ENCODE assay signal across 14 mouse cellular contexts in the genomic region with DNA sequence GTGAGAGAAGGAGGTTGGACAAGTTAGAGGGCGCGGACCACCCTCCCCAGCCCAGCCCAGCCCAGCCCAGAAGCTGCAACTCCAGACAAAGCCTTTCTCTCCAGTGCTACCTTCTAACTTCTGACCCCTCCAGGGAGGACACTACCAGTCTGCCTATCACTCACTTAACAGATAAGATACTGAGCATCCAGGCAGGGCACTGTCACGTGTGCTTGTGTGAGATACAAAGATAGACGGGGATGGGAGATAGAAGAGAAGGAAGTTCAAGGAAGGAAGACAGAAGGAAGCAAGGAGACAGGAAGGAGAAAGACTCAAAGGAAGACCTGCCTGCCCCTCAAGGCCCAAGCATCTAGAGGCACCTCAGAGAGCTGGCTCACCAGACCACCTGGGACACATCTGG.
DNase-seq lines count a peak whose midpoint lies in the region; ATAC-seq lines count a peak whose summit lies in the region.
"Had no signal": no experiment of that assay in that cellular context is flagged by ENCODE, and none has a peak within 500 bp of the region (broad histone marks: within the 10 kb centered on the region; RNA-seq: fewer than 3 reads in every experiment).

No protein-coding gene starts in this region.

- ATAC-seq in lung, embryonic 16.5 days (ENCODE audit: low read depth) = no peak
- no peak for ATAC-seq in intestine, embryonic 16.5 days
- ATAC-seq in stomach, embryonic 15.5 days (ENCODE audit: insufficient read depth, low FRiP score, low read depth) = no peak
- ATAC-seq in hindbrain, embryonic 12.5 days (ENCODE audit: low FRiP score) = no peak
- ATAC-seq: inflammation-experienced regulatory T-cells, adult 6 months; midbrain, embryonic 16.5 days had no signal

- peaks cover 83% of the 10 kb centered on the region for H3K4me1 ChIP-seq in heart, embryonic 10.5 days
- H3K4me1 ChIP-seq in lung, embryonic 16.5 days (replicated peaks; ENCODE audit: control insufficient read depth, insufficient read depth, low read length) = peaks cover 60% of the 10 kb centered on the region
- H3K4me1 ChIP-seq in intestine, embryonic 16.5 days (ENCODE audit: control insufficient read depth, insufficient read depth, low read length) = peaks cover 65% of the 10 kb centered on the region
- H3K4me1 ChIP-seq in stomach, embryonic 15.5 days = peaks cover 61% of the 10 kb centered on the region
- peaks cover 52% of the 10 kb centered on the region for H3K4me1 ChIP-seq in hindbrain, embryonic 12.5 days

- peak overlapping the region; percentile 91 for H3K27ac ChIP-seq in heart, embryonic 10.5 days
- peak overlapping the region; percentile 95 for H3K27ac ChIP-seq in lung, embryonic 16.5 days (ENCODE audit: low read length)
- H3K27ac ChIP-seq in intestine, embryonic 16.5 days (ENCODE audit: low read length) = peak overlapping the region; percentile 96
- peak overlapping the region; percentile 96 for H3K27ac ChIP-seq in stomach, embryonic 15.5 days
- H3K27ac ChIP-seq in hindbrain, embryonic 12.5 days = no peak overlapping the region
- H3K27ac ChIP-seq: forebrain, embryonic 12.5 days had no signal

- peaks cover 2% of the 10 kb centered on the region; the same call in 1 of the 2 replicates for H3K36me3 ChIP-seq in heart, embryonic 10.5 days
- no peaks in the 10 kb centered on the region for H3K36me3 ChIP-seq in lung, embryonic 16.5 days (ENCODE audit: control insufficient read depth, insufficient read depth, low read length)
- peaks cover 2% of the 10 kb centered on the region; the same call in 1 of the 2 replicates for H3K36me3 ChIP-seq in intestine, embryonic 16.5 days (ENCODE audit: control insufficient read depth, insufficient read depth, low read length)
- no peaks in the 10 kb centered on the region for H3K36me3 ChIP-seq in stomach, embryonic 15.5 days
- no peaks in the 10 kb centered on the region for H3K36me3 ChIP-seq in hindbrain, embryonic 12.5 days

- no peak for DNase-seq in heart, embryonic 10.5 days (ENCODE audit: low spot score)
- no peak for DNase-seq in heart, postnatal 14 days
- no peak for DNase-seq in lung, postnatal 10 days
- DNase-seq in left cerebral cortex, postnatal 14 days (ENCODE audit: low spot score in 2 of 2) = no peak
- DNase-seq: retina, postnatal 1 day had no signal

- H3K9me3 ChIP-seq in heart, embryonic 10.5 days = no peaks in the 10 kb centered on the region
- no peaks in the 10 kb centered on the region for H3K9me3 ChIP-seq in lung, embryonic 16.5 days (ENCODE audit: control insufficient read depth, low read length)
- no peaks in the 10 kb centered on the region for H3K9me3 ChIP-seq in intestine, embryonic 16.5 days (ENCODE audit: control insufficient read depth, low read length)
- H3K9me3 ChIP-seq in stomach, embryonic 15.5 days = no peaks in the 10 kb centered on the region
- H3K9me3 ChIP-seq in hindbrain, embryonic 12.5 days (replicated peaks) = no peaks in the 10 kb centered on the region
- H3K9me3 ChIP-seq: forebrain, embryonic 12.5 days had no signal

- peak overlapping the region; percentile 16; the same call in 1 of the 2 replicates for H3K9ac ChIP-seq in lung, embryonic 16.5 days (ENCODE audit: low read length)
- peak overlapping the region; percentile 49 for H3K9ac ChIP-seq in intestine, embryonic 16.5 days (ENCODE audit: low read depth, low read length)
- H3K9ac ChIP-seq in stomach, embryonic 15.5 days = no peak overlapping the region
- H3K9ac ChIP-seq in hindbrain, embryonic 12.5 days = no peak overlapping the region
- H3K9ac ChIP-seq: forebrain, embryonic 12.5 days had no signal

- intact Hi-C loops in heart, postnatal 14 days (cut with DNase I) = no loop called here
- intact Hi-C loops in left cerebral cortex, postnatal 14 days (cut with DNase I) = loop anchor here (5.0 kb wide), 1 partner anchor 99 kb away; a partner anchor contains a TSS

- no peak overlapping the region for H3K4me3 ChIP-seq in heart, embryonic 10.5 days
- H3K4me3 ChIP-seq in lung, embryonic 16.5 days (ENCODE audit: low read length) = no peak overlapping the region
- no peak overlapping the region for H3K4me3 ChIP-seq in intestine, embryonic 16.5 days (ENCODE audit: low read length)
- no peak overlapping the region for H3K4me3 ChIP-seq in stomach, embryonic 15.5 days (replicated peaks)
- no peak overlapping the region for H3K4me3 ChIP-seq in hindbrain, embryonic 12.5 days
- H3K4me3 ChIP-seq: forebrain, embryonic 12.5 days had no signal

- WGBS in heart, embryonic 10.5 days = 46% methylated on average over 4 of the region's 4 CpGs
- WGBS in lung, embryonic 16.5 days = 63% methylated on average over 4 of the region's 4 CpGs
- WGBS in intestine, embryonic 16.5 days = 60% methylated on average over 4 of the region's 4 CpGs
- WGBS in stomach, embryonic 15.5 days = 56% methylated on average over 4 of the region's 4 CpGs
- 88% methylated on average over 4 of the region's 4 CpGs for WGBS in hindbrain, embryonic 12.5 days

- no peak overlapping the region for H3K4me2 ChIP-seq in lung, embryonic 16.5 days (ENCODE audit: low read depth, low read length)
- H3K4me2 ChIP-seq in intestine, embryonic 16.5 days (ENCODE audit: low read depth, low read length) = 0 out of 2 replicates have a peak overlapping the region, but pooled peaks have one; percentile 6
- H3K4me2 ChIP-seq in stomach, embryonic 15.5 days = 0 out of 2 replicates have a peak overlapping the region, but pooled peaks have one; percentile 6
- H3K4me2 ChIP-seq in hindbrain, embryonic 12.5 days (replicated peaks) = no peak overlapping the region
- H3K4me2 ChIP-seq: forebrain, embryonic 12.5 days; heart, embryonic 11.5 days had no signal

- H3K27me3 ChIP-seq in heart, embryonic 10.5 days (ENCODE audit: insufficient read depth, poor library complexity, severe bottlenecking) = 0 out of 2 replicates have a peak, but pooled peaks cover 4% of the 10 kb centered on the region
- no peaks in the 10 kb centered on the region for H3K27me3 ChIP-seq in lung, embryonic 16.5 days (ENCODE audit: control insufficient read depth, insufficient read depth, low read depth, low read length)
- H3K27me3 ChIP-seq in intestine, embryonic 16.5 days (replicated peaks; ENCODE audit: control insufficient read depth, insufficient read depth, low read length) = no peaks in the 10 kb centered on the region
- no peaks in the 10 kb centered on the region for H3K27me3 ChIP-seq in stomach, embryonic 15.5 days (replicated peaks)
- 0 out of 2 replicates have a peak, but pooled peaks cover 3% of the 10 kb centered on the region for H3K27me3 ChIP-seq in hindbrain, embryonic 12.5 days
- H3K27me3 ChIP-seq: CH12.LX had no signal

Comparison
In these comparisons a context has a peak if more than half of its experiments do, and no peak if none do; other contexts are left out.
1. H3K4me2 ChIP-seq: peak in intestine, embryonic 16.5 days (single experiment) and stomach, embryonic 15.5 days (single experiment); none in lung, embryonic 16.5 days (single experiment) and hindbrain, embryonic 12.5 days (single experiment).
2. H3K9ac ChIP-seq: peak in lung, embryonic 16.5 days (single experiment) and intestine, embryonic 16.5 days (single experiment); none in stomach, embryonic 15.5 days (single experiment) and hindbrain, embryonic 12.5 days (single experiment).